Mouse (Mus musculus): Measurements from ENCODE around the gene Slc2a4. TPM values are rescaled to one million over a fixed set of nuclear protein-coding genes. Genes with fewer than 3 reads are reported as not detected.

Slc2a4 gene
- polyA plus RNA-seq, 1 experiment from 2014 or later: 4.7 TPM

- no peak overlapping the region for H3K27ac ChIP-seq (ENCODE audit: low read depth, low read length)
- H3K4me3 ChIP-seq (ENCODE audit: low read length): peak overlapping the region; percentile 86
- no peak; the same call in 1 of the 2 replicates for ATAC-seq
- WGBS: 78% methylated on average over 15 of the region's 15 CpGs
- peaks cover 23% of the 10 kb centered on the region for H3K4me1 ChIP-seq (ENCODE audit: control insufficient read depth, insufficient read depth, low read depth, low read length)
- no peaks in the 10 kb centered on the region for H3K9me3 ChIP-seq (ENCODE audit: control insufficient read depth, low read length)
- no peak overlapping the region for H3K9ac ChIP-seq (ENCODE audit: low read depth, low read length)
- peak overlapping the region; percentile 99 for H3K4me2 ChIP-seq (ENCODE audit: low read length)
- no peaks in the 10 kb centered on the region for H3K27me3 ChIP-seq (replicated peaks; ENCODE audit: control insufficient read depth, insufficient read depth, low read length)
- H3K36me3 ChIP-seq (ENCODE audit: control insufficient read depth, insufficient read depth, low read length): peaks cover 69% of the 10 kb centered on the region
These were observed 35.1 kb downstream of the Slc2a4 start for GRCm38 (mm10) chr11:69912716-69913530.

DNA sequence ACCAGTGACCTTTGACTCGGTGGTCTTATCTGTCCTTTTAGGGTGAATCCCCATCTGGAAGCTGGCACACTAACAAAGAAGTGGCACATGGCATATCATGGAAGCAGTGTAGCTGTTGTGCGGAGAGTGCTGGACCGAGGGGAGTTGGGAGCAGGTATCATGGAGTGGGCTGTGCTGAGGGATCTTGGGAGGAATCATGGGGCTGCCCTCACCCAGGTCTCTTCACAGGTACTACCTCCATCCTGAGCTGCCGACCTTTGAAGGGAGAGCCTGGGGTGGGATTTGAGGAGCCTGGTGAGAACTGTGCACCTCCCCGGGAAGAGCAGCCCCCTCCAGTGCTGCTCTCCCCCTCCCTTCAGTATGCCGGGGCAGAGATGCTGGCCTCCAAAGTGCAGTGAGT is 36.3 kb downstream of the Slc2a4 start:
- ATAC-seq: no peak
- 92% methylated on average over 5 of the region's 6 CpGs for WGBS
- Histone ChIP-seq H3K27me3 (replicated peaks; ENCODE audit: control insufficient read depth, insufficient read depth, low read length) (no peaks in the 10 kb centered on the region), H3K4me2 (ENCODE audit: low read length) (no peak overlapping the region), H3K4me3 (ENCODE audit: low read length) (no peak overlapping the region), H3K9ac (ENCODE audit: low read depth, low read length) (no peak overlapping the region), H3K9me3 (ENCODE audit: control insufficient read depth, low read length) (no peaks in the 10 kb centered on the region), H3K4me1 (ENCODE audit: control insufficient read depth, insufficient read depth, low read depth, low read length) (peaks cover 23% of the 10 kb centered on the region), H3K27ac (ENCODE audit: low read depth, low read length) (no peak overlapping the region), H3K36me3 (ENCODE audit: control insufficient read depth, insufficient read depth, low read length) (peaks cover 70% of the 10 kb centered on the region)

DNA sequence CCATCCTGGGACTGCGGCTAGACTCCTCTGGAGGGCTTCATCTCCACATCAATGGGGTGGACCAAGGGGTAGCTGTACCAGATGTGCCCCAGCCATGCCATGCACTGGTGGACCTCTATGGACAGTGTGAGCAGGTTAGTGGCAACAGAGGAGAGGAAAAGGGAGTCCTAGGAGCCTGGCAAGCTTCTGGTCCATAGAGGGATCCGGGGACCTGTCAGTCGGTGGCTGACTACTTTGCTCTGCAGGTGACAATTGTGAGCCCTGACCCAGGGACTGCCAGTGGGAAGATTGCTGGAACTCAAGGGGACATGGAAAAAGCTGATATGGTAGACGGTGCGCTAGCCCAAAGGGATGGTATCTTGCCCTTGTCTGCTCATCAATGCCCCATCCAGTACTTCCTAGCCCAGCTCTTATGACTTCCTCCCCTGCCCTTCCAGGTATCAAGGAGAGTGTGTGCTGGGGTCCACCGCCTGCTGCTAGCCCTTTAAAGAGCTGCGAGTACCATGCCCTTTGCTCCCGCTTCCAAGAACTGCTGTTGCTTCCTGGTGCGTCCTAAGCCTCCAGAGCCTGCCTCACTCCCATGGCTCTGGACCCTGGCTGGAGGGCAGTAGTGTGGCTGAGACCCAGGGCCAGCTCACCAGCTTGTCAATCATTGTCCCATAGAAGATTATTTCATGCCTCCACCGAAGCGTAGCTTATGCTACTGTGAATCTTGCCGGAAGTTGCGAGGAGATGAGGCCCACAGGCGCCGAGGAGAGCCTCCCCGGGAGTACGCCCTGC is 37.0 kb downstream of the Slc2a4 start:
- Histone ChIP-seq H3K27ac (ENCODE audit: low read depth, low read length) (no peak overlapping the region), H3K27me3 (replicated peaks; ENCODE audit: control insufficient read depth, insufficient read depth, low read length) (no peaks in the 10 kb centered on the region), H3K9ac (ENCODE audit: low read depth, low read length) (no peak overlapping the region), H3K4me1 (ENCODE audit: control insufficient read depth, insufficient read depth, low read depth, low read length) (peaks cover 23% of the 10 kb centered on the region), H3K4me2 (ENCODE audit: low read length) (no peak overlapping the region), H3K4me3 (ENCODE audit: low read length) (no peak overlapping the region), H3K9me3 (ENCODE audit: control insufficient read depth, low read length) (no peaks in the 10 kb centered on the region), H3K36me3 (ENCODE audit: control insufficient read depth, insufficient read depth, low read length) (peaks cover 72% of the 10 kb centered on the region)
- WGBS: 94% methylated on average over 17 of the region's 17 CpGs
- no peak for ATAC-seq

DNA sequence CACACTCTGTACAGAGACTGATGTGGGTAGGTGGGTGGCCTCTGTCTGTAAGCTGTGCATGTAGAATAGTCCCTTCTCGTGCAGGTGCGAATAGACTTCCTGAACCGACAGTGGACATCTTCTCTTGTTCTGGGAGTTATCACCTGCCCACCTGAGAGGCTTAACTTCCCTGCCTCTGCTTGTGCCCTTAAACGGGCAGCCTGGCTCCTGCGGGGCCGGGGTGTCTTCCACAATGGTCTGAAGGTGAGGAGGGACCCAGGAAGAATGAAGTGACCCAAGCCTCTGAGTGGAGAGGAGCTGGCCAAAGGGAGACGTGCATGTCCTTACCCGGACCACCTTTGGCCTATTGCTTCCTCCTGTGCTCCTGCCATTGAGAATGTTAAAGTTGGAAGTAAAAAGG is 37.8 kb downstream of the Slc2a4 start:
- Histone ChIP-seq H3K36me3 (ENCODE audit: control insufficient read depth, insufficient read depth, low read length) (peaks cover 69% of the 10 kb centered on the region), H3K9me3 (ENCODE audit: control insufficient read depth, low read length) (no peaks in the 10 kb centered on the region), H3K9ac (ENCODE audit: low read depth, low read length) (no peak overlapping the region), H3K4me1 (ENCODE audit: control insufficient read depth, insufficient read depth, low read depth, low read length) (peaks cover 15% of the 10 kb centered on the region), H3K27me3 (replicated peaks; ENCODE audit: control insufficient read depth, insufficient read depth, low read length) (no peaks in the 10 kb centered on the region), H3K4me3 (ENCODE audit: low read length) (no peak overlapping the region), H3K4me2 (ENCODE audit: low read length) (no peak overlapping the region), H3K27ac (ENCODE audit: low read depth, low read length) (no peak overlapping the region)
- WGBS: 94% methylated on average over 8 of the region's 8 CpGs
- no peak for ATAC-seq

DNA sequence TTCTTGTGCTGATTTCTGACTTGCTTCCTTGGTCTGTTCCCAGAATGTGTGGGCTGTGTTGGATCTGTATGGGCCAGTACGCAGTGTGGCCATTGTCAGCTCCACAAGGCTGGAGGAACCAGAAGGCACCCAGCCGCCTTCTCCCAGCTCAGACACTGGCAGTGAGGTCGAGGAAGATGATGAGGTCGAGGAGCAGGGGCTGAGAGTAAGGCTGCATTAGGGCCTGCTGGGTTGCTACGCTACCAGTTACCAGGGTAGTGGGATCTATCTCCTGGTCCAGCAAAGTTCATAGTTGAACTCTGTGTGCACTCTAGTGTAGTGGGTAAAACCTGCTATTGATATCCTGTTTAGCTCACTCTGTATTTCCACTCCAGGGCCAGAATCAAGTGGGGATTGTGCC is 38.8 kb downstream of the Slc2a4 start:
- Histone ChIP-seq H3K4me3 (ENCODE audit: low read length) (no peak overlapping the region), H3K4me2 (ENCODE audit: low read length) (no peak overlapping the region), H3K9me3 (ENCODE audit: control insufficient read depth, low read length) (no peaks in the 10 kb centered on the region), H3K9ac (ENCODE audit: low read depth, low read length) (no peak overlapping the region), H3K36me3 (ENCODE audit: control insufficient read depth, insufficient read depth, low read length) (peaks cover 75% of the 10 kb centered on the region), H3K4me1 (ENCODE audit: control insufficient read depth, insufficient read depth, low read depth, low read length) (peaks cover 5% of the 10 kb centered on the region), H3K27ac (ENCODE audit: low read depth, low read length) (no peak overlapping the region), H3K27me3 (replicated peaks; ENCODE audit: control insufficient read depth, insufficient read depth, low read length) (no peaks in the 10 kb centered on the region)
- no peak for ATAC-seq
- WGBS: 90% methylated on average over 5 of the region's 5 CpGs

DNA sequence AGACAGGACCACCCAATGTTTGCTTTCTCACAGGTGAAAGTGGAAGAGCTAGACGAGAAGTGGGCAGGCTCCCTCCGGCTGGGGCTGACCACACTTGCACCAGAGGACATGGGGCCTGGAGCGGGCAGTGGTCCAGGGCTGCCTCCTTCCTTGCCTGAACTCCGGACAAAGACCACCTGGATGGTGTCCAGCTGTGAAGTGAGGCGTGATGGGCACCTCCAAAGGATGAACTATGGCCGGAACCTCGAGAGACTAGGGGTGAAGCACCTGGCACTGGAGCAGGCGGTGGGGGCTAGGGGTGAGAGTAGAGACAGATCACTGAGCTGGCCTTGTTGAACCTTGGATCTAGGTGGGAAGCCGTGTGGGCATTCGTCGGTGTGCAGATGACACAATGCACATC is 39.3 kb downstream of the Slc2a4 start:
- no peak overlapping the region for H3K9ac ChIP-seq (ENCODE audit: low read depth, low read length)
- H3K9me3 ChIP-seq (ENCODE audit: control insufficient read depth, low read length): no peaks in the 10 kb centered on the region
- WGBS: 95% methylated on average over 11 of the region's 11 CpGs
- peaks cover 5% of the 10 kb centered on the region for H3K4me1 ChIP-seq (ENCODE audit: control insufficient read depth, insufficient read depth, low read depth, low read length)
- peaks cover 79% of the 10 kb centered on the region for H3K36me3 ChIP-seq (ENCODE audit: control insufficient read depth, insufficient read depth, low read length)
- H3K27me3 ChIP-seq (replicated peaks; ENCODE audit: control insufficient read depth, insufficient read depth, low read length): no peaks in the 10 kb centered on the region
- no peak for ATAC-seq
- no peak overlapping the region for H3K4me3 ChIP-seq (ENCODE audit: low read length)
- no peak overlapping the region for H3K4me2 ChIP-seq (ENCODE audit: low read length)
- no peak overlapping the region for H3K27ac ChIP-seq (ENCODE audit: low read depth, low read length)

- peaks cover 16% of the 10 kb centered on the region for H3K4me1 ChIP-seq (ENCODE audit: control insufficient read depth, insufficient read depth, low read depth, low read length)
- H3K9me3 ChIP-seq (ENCODE audit: control insufficient read depth, low read length): no peaks in the 10 kb centered on the region
- H3K4me3 ChIP-seq (ENCODE audit: low read length): no peak overlapping the region
- ATAC-seq: no peak
- no peak overlapping the region for H3K27ac ChIP-seq (ENCODE audit: low read depth, low read length)
- WGBS: 97% methylated on average over 9 of the region's 9 CpGs
- no peaks in the 10 kb centered on the region for H3K27me3 ChIP-seq (replicated peaks; ENCODE audit: control insufficient read depth, insufficient read depth, low read length)
- no peak overlapping the region for H3K9ac ChIP-seq (ENCODE audit: low read depth, low read length)
- H3K36me3 ChIP-seq (ENCODE audit: control insufficient read depth, insufficient read depth, low read length): peaks cover 44% of the 10 kb centered on the region
- H3K4me2 ChIP-seq (ENCODE audit: low read length): no peak overlapping the region
These were observed 43.7 kb downstream of the Slc2a4 start for GRCm38 (mm10) chr11:69904311-69904710.

DNA sequence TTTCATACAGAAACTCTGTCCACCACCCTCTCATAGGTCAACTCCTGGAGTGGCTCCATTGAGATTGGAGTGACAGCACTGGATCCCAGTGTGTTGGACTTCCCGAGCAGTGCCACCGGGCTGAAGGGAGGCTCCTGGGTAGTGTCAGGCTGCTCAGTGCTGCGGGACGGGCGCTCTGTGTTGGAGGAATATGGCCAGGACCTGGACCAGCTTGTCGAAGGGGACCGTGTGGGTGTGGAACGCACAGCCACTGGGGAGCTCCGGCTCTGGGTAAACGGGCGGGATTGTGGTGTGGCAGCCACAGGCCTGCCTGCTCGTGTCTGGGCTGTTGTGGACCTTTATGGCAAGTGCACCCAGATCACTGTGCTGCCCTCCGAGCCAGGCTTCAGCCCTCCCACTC is 45.0 kb downstream of the Slc2a4 start:
- H3K36me3 ChIP-seq (ENCODE audit: control insufficient read depth, insufficient read depth, low read length): peaks cover 31% of the 10 kb centered on the region
- H3K9me3 ChIP-seq (ENCODE audit: control insufficient read depth, low read length): no peaks in the 10 kb centered on the region
- H3K4me3 ChIP-seq (ENCODE audit: low read length): no peak overlapping the region; the same call in 1 of the 2 replicates
- peak overlapping the region; percentile 88 for H3K4me2 ChIP-seq (ENCODE audit: low read length)
- peak overlapping the region; percentile 94 for H3K9ac ChIP-seq (ENCODE audit: low read depth, low read length)
- H3K4me1 ChIP-seq (ENCODE audit: control insufficient read depth, insufficient read depth, low read depth, low read length): peaks cover 17% of the 10 kb centered on the region
- ATAC-seq: no peak
- no peak overlapping the region for H3K27ac ChIP-seq (ENCODE audit: low read depth, low read length)
- WGBS: 92% methylated on average over 13 of the region's 13 CpGs
- H3K27me3 ChIP-seq (replicated peaks; ENCODE audit: control insufficient read depth, insufficient read depth, low read length): no peaks in the 10 kb centered on the region

DNA sequence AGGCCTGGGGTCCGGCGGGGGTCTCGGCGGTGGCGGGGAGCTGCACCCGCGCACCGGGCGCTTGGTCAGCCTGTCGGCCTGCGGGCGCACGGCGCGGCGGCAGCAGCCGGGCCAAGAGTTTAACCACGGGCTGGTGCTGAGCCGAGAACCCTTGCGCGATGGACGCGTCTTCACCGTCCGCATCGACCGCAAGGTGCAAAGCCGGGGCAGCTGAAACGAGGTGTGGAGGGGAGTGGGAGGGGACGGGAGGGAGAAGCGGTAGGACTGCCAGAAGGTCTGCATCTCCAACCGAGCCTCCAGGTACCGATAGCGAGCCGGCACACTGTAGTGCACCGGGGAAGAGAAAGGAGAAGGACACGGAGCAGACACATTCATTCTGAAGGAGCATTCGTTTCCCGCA is 46.0 kb downstream of the Slc2a4 start:
- peak overlapping the region; percentile 97 for H3K27ac ChIP-seq (ENCODE audit: low read depth, low read length)
- peaks cover 21% of the 10 kb centered on the region for H3K36me3 ChIP-seq (ENCODE audit: control insufficient read depth, insufficient read depth, low read length)
- no peaks in the 10 kb centered on the region for H3K27me3 ChIP-seq (replicated peaks; ENCODE audit: control insufficient read depth, insufficient read depth, low read length)
- under 1% methylated on average over 32 of the region's 39 CpGs for WGBS
- ATAC-seq: no peak
- peak overlapping the region; percentile 92 for H3K4me3 ChIP-seq (ENCODE audit: low read length)
- no peaks in the 10 kb centered on the region for H3K9me3 ChIP-seq (ENCODE audit: control insufficient read depth, low read length)
- H3K4me1 ChIP-seq (ENCODE audit: control insufficient read depth, insufficient read depth, low read depth, low read length): peaks cover 17% of the 10 kb centered on the region
- H3K9ac ChIP-seq (ENCODE audit: low read depth, low read length): peak overlapping the region; percentile 94
- H3K4me2 ChIP-seq (ENCODE audit: low read length): peak overlapping the region; percentile 88

All from hindbrain, embryonic 16.5 days (tissue).